Comparison of ENCODE assay signal across 19 mouse cellular contexts in genomic region chr7:144958509-144959395, GRCm38 (mm10). TPM values are rescaled to one million over a fixed set of nuclear protein-coding genes. Genes with fewer than 3 reads are reported as not detected.
A peak's percentile ranks its signal among the peaks of the same experiment; 100 is the strongest.
DNase-seq lines count a peak whose midpoint lies in the region; ATAC-seq and TF ChIP-seq lines count a peak whose summit lies in the region.
"Had no signal": no experiment of that assay in that cellular context is flagged by ENCODE, and none has a peak within 500 bp of the region (broad histone marks: within the 10 kb centered on the region; RNA-seq: fewer than 3 reads in every experiment).

No protein-coding gene starts in this region.

- no peaks in the 10 kb centered on the region for H3K36me3 ChIP-seq in heart, embryonic 10.5 days
- H3K36me3 ChIP-seq in kidney, postnatal 0 days (ENCODE audit: insufficient read depth, low read length), result no peaks in the 10 kb centered on the region
- no peaks in the 10 kb centered on the region for H3K36me3 ChIP-seq in embryonic facial prominence, embryonic 11.5 days (replicated peaks; ENCODE audit: control insufficient read depth, insufficient read depth, low read depth, low read length)
- H3K36me3 ChIP-seq in limb, embryonic 12.5 days, result no peaks in the 10 kb centered on the region
- H3K36me3 ChIP-seq: heart, embryonic 15.5 days; neural tube, embryonic 13.5 days had no signal

- WGBS in heart, embryonic 10.5 days, result 41% methylated on average over 12 of the region's 12 CpGs
- 28% methylated on average over 12 of the region's 12 CpGs for WGBS in kidney, postnatal 0 days
- WGBS in embryonic facial prominence, embryonic 11.5 days, result 31% methylated on average over 12 of the region's 12 CpGs
- 30% methylated on average over 12 of the region's 12 CpGs for WGBS in limb, embryonic 12.5 days

- H3K9ac ChIP-seq in kidney, postnatal 0 days (ENCODE audit: low read depth, low read length), result no peak overlapping the region
- no peak overlapping the region for H3K9ac ChIP-seq in embryonic facial prominence, embryonic 11.5 days (replicated peaks; ENCODE audit: low read length)
- no peak overlapping the region for H3K9ac ChIP-seq in limb, embryonic 12.5 days (replicated peaks)
- H3K9ac ChIP-seq: heart, embryonic 15.5 days; hindbrain, embryonic 14.5 days; liver, postnatal 0 days; neural tube, embryonic 13.5 days had no signal

- H3K4me1 ChIP-seq in heart, embryonic 10.5 days, result peaks cover 32% of the 10 kb centered on the region
- H3K4me1 ChIP-seq in kidney, postnatal 0 days (replicated peaks; ENCODE audit: insufficient read depth, low read length), result no peaks in the 10 kb centered on the region
- peaks cover 3% of the 10 kb centered on the region; the same call in 1 of the 2 replicates for H3K4me1 ChIP-seq in embryonic facial prominence, embryonic 11.5 days (ENCODE audit: control insufficient read depth, insufficient read depth, low read length)
- H3K4me1 ChIP-seq in limb, embryonic 12.5 days (replicated peaks), result peaks cover 19% of the 10 kb centered on the region

- no peak overlapping the region for H3K4me3 ChIP-seq in heart, embryonic 10.5 days
- no peak overlapping the region for H3K4me3 ChIP-seq in kidney, postnatal 0 days (replicated peaks; ENCODE audit: low read depth, low read length)
- H3K4me3 ChIP-seq in embryonic facial prominence, embryonic 11.5 days (ENCODE audit: low read depth, low read length), result no peak overlapping the region
- no peak overlapping the region for H3K4me3 ChIP-seq in limb, embryonic 12.5 days (replicated peaks)
- H3K4me3 ChIP-seq: heart, embryonic 15.5 days; neural tube, embryonic 13.5 days had no signal

- TF ChIP-seq CTCF in kidney, postnatal 0 days (IDR thresholded peaks at IDR 0.05; ENCODE audit: low read depth), result no peak

- no peaks in the 10 kb centered on the region for H3K9me3 ChIP-seq in heart, embryonic 10.5 days
- no peaks in the 10 kb centered on the region for H3K9me3 ChIP-seq in kidney, postnatal 0 days (replicated peaks; ENCODE audit: low read length)
- no peaks in the 10 kb centered on the region for H3K9me3 ChIP-seq in embryonic facial prominence, embryonic 11.5 days (replicated peaks; ENCODE audit: control insufficient read depth, low read length)
- H3K9me3 ChIP-seq in limb, embryonic 12.5 days, result no peaks in the 10 kb centered on the region
- H3K9me3 ChIP-seq: heart, embryonic 15.5 days; neural tube, embryonic 13.5 days had no signal

- no peak overlapping the region for H3K4me2 ChIP-seq in kidney, postnatal 0 days (ENCODE audit: low read length)
- H3K4me2 ChIP-seq in embryonic facial prominence, embryonic 11.5 days (ENCODE audit: low read depth, low read length), result no peak overlapping the region
- no peak overlapping the region for H3K4me2 ChIP-seq in limb, embryonic 12.5 days
- H3K4me2 ChIP-seq: heart, embryonic 15.5 days; hindbrain, embryonic 14.5 days; neural tube, embryonic 13.5 days had no signal

- peak overlapping the region; percentile 59 for H3K27ac ChIP-seq in heart, embryonic 10.5 days
- H3K27ac ChIP-seq in kidney, postnatal 0 days, result no peak overlapping the region
- H3K27ac ChIP-seq in embryonic facial prominence, embryonic 11.5 days (replicated peaks; ENCODE audit: low read depth, low read length), result no peak overlapping the region
- H3K27ac ChIP-seq in limb, embryonic 12.5 days, result peak overlapping the region; percentile 78
- H3K27ac ChIP-seq: heart, embryonic 15.5 days; hindbrain, embryonic 14.5 days; neural tube, embryonic 13.5 days had no signal

- no peak for ATAC-seq in kidney, postnatal 0 days (replicated peaks; ENCODE audit: low FRiP score, low read depth)
- 0 out of 2 replicates have a peak, but pooled peaks have one; percentile 41 for ATAC-seq in embryonic facial prominence, embryonic 11.5 days (replicated peaks; ENCODE audit: insufficient number of reproducible peaks, low FRiP score, low TSS enrichment, low read depth)
- no peak for ATAC-seq in limb, embryonic 12.5 days (ENCODE audit: insufficient number of reproducible peaks, insufficient read depth, low FRiP score, low TSS enrichment, low read depth)
- ATAC-seq: liver, postnatal 0 days had no signal

- H3K27me3 ChIP-seq in heart, embryonic 10.5 days (ENCODE audit: insufficient read depth, poor library complexity, severe bottlenecking), result no peaks in the 10 kb centered on the region
- no peaks in the 10 kb centered on the region for H3K27me3 ChIP-seq in kidney, postnatal 0 days (ENCODE audit: insufficient read depth, low read length)
- no peaks in the 10 kb centered on the region for H3K27me3 ChIP-seq in embryonic facial prominence, embryonic 11.5 days (ENCODE audit: control insufficient read depth, insufficient read depth, low read length)
- no peaks in the 10 kb centered on the region for H3K27me3 ChIP-seq in limb, embryonic 12.5 days
- H3K27me3 ChIP-seq: heart, embryonic 15.5 days; neural tube, embryonic 13.5 days had no signal

- no peak for DNase-seq in heart, embryonic 10.5 days (ENCODE audit: low spot score)
- no peak for DNase-seq in heart, adult 8-10 months (ENCODE audit: low spot score)
- peak; percentile 57 for DNase-seq in kidney, postnatal 0 days (ENCODE audit: low spot score)
- no peak for DNase-seq in kidney, adult 9 months
- DNase-seq in embryonic facial prominence, embryonic 11.5 days (ENCODE audit: low spot score), result peak; percentile 62
- no peak for DNase-seq in urinary bladder, postnatal 36 days (ENCODE audit: low spot score in 2 of 2)
- DNase-seq in cerebellum, adult 18-20 months, result no peak
- DNase-seq: adrenal gland, postnatal 36 days; cerebellum, postnatal 25 days; gastrocnemius, postnatal 14 days; kidney, postnatal 14 days; layer of hippocampus, adult 9-11 months; liver, postnatal 0 days; right cerebral cortex, postnatal 25 days; thymus, adult 18-20 months had no signal

RNA-seq across cellular contexts. Expression of gene Ccnd1, which starts 19.0 kb away (rescaled TPM):
- polyA plus RNA-seq in heart, embryonic 10.5 days (2016; fragmentation: Nextera tagmentation; extraction: Ambion mirVana), result 92.1 and 96.5 TPM in 2 replicates
- 10 to 100 TPM; 30.1 to 64.0 (median 45.1) TPM for total RNA-seq in heart, adult 8-10 months (2022)
- 212 and 227 TPM in 2 replicates for polyA plus RNA-seq in kidney, postnatal 0 days (2015; fragmentation: Nextera tagmentation; extraction: Ambion mirVana)
- 208 and 223 TPM in 2 replicates for polyA plus RNA-seq in embryonic facial prominence, embryonic 11.5 days (2014; fragmentation: Nextera tagmentation; extraction: Ambion mirVana)
- 165 and 178 TPM in 2 replicates for polyA plus RNA-seq in limb, embryonic 12.5 days (2016; fragmentation: Nextera tagmentation; extraction: Ambion mirVana)

RNA-seq across cellular contexts. Expression of gene LTO1, which starts 43.9 kb away (rescaled TPM):
- 23.3 and 26.0 TPM in 2 replicates for polyA plus RNA-seq in heart, embryonic 10.5 days (2016; fragmentation: Nextera tagmentation; extraction: Ambion mirVana)
- total RNA-seq in heart, adult 8-10 months (2022), result 10 to 100 TPM; 14.6 to 18.2 (median 17.4) TPM
- 22.4 and 25.9 TPM in 2 replicates for polyA plus RNA-seq in kidney, postnatal 0 days (2015; fragmentation: Nextera tagmentation; extraction: Ambion mirVana)
- polyA plus RNA-seq in embryonic facial prominence, embryonic 11.5 days (2014; fragmentation: Nextera tagmentation; extraction: Ambion mirVana), result 21.0 and 24.5 TPM in 2 replicates
- 26.1 and 27.9 TPM in 2 replicates for polyA plus RNA-seq in limb, embryonic 12.5 days (2016; fragmentation: Nextera tagmentation; extraction: Ambion mirVana)

Comparison
In these comparisons a context has a peak if more than half of its experiments do, and no peak if none do; other contexts are left out.
1. DNase-seq: peak in kidney, postnatal 0 days (single experiment) and embryonic facial prominence, embryonic 11.5 days (single experiment); none in heart, embryonic 10.5 days (single experiment), heart, adult 8-10 months (single experiment), kidney, adult 9 months (single experiment), urinary bladder, postnatal 36 days (0 of 2) and cerebellum, adult 18-20 months (0 of 2).
2. H3K27ac ChIP-seq: peak in heart, embryonic 10.5 days (single experiment) and limb, embryonic 12.5 days (single experiment); none in kidney, postnatal 0 days (single experiment) and embryonic facial prominence, embryonic 11.5 days (single experiment).